Mouse (Mus musculus) ES-E14 (cell line): ENCODE data around the gene Zfp128. TPM values are rescaled to one million over a fixed set of nuclear protein-coding genes. Genes with fewer than 3 reads are reported as not detected.

ENCODE experiments used
- DNase-seq: peaks from one replicate; pipeline ENCODE4 v3.0.0-alpha.2; 2013; ENCODE audit warnings: low read depth, low spot score
- H3K27ac ChIP-seq: 2 replicates; pipeline ENCODE4 v1.5.1; 2012; ENCODE audit warnings: low read depth, mild to moderate bottlenecking, low read length, moderate library complexity, mixed read lengths; ENCODE audit not compliant: poor library complexity, insufficient read depth, severe bottlenecking
- H3K36me3 ChIP-seq: 2 replicates; pipeline ENCODE4 v1.6.1; 2012; ENCODE audit warnings: mild to moderate bottlenecking, low read length, moderate library complexity, mixed read lengths; ENCODE audit not compliant: control insufficient read depth, poor library complexity, insufficient read depth, severe bottlenecking
- H3K4me1 ChIP-seq, 2 experiments: fragments of 150-350 bp in 1 of 2; sonication (generic) in 1 of 2; 2 replicates each; pipeline ENCODE4 v1.6.1; 2012; ENCODE audit warnings: low read length in 2 of 2, mild to moderate bottlenecking in 1 of 2, mixed read lengths in 1 of 2; ENCODE audit not compliant: control insufficient read depth in 2 of 2, insufficient read depth in 2 of 2, poor library complexity in 1 of 2
- H3K4me3 ChIP-seq, 2 experiments: fragments of 150-350 bp in 1 of 2; sonication (generic) in 1 of 2; 2 replicates each; pipeline ENCODE4 v1.5.1; 2012; ENCODE audit warnings: low read length in 2 of 2, low read depth in 1 of 2, mild to moderate bottlenecking in 1 of 2, mixed read lengths in 1 of 2; ENCODE audit not compliant: insufficient read depth in 1 of 2, poor library complexity in 1 of 2, severe bottlenecking in 1 of 2
- H3K9ac ChIP-seq: 2 replicates; pipeline ENCODE4 v1.6.1; 2012; ENCODE audit warnings: low read depth, mild to moderate bottlenecking, low read length, mixed read lengths; ENCODE audit not compliant: poor library complexity, insufficient read depth, severe bottlenecking
- H3K9me3 ChIP-seq: fragments of 150-350 bp; sonication (generic); 2 replicates; pipeline ENCODE4 v1.6.1; 2012; ENCODE audit warnings: low read depth, mild to moderate bottlenecking, low read length; ENCODE audit not compliant: control insufficient read depth, insufficient read depth
- CHD2 ChIP-seq: IDR thresholded peaks from 2 replicates; pipeline ENCODE4 v1.6.1; 2014; ENCODE audit warnings: mild to moderate bottlenecking, low read depth, low read length, inconsistent platforms
- HCFC1 ChIP-seq: IDR thresholded peaks from 2 replicates; pipeline ENCODE4 v1.6.1; 2012; ENCODE audit warnings: low read length, inconsistent platforms, borderline replicate concordance; ENCODE audit not compliant: insufficient read depth
- MAFK ChIP-seq: IDR thresholded peaks from 2 replicates; pipeline ENCODE4 v1.6.1; 2014; ENCODE audit warnings: mild to moderate bottlenecking, low read depth, low read length, inconsistent platforms; ENCODE audit not compliant: insufficient read depth
- ZC3H11A ChIP-seq: IDR thresholded peaks from 2 replicates; pipeline ENCODE4 v1.6.1; 2012; ENCODE audit warnings: low read depth, mild to moderate bottlenecking, inconsistent platforms, low read length, borderline replicate concordance
- ZNF384 ChIP-seq: IDR thresholded peaks from 2 replicates; pipeline ENCODE4 v1.6.1; 2012; ENCODE audit warnings: low read depth, low read length, inconsistent platforms
- in situ Hi-C, 2 experiments: fragments of 600-800 bp; cut with MboI; formaldehyde crosslinking; loops; one replicate each; pipeline ENCODE4 v1.15.1; 2025; ENCODE audit warnings: low sequenced_read_pairs in 2 of 2, inconsistent platforms in 1 of 2; ENCODE audit not compliant: unreplicated experiment in 2 of 2
- total RNA-seq: library from RNA; depleted of rRNA; stranded (reverse); fragments of 300-350 nt; gene quantifications from 2 replicates; pipeline ENCODE4 v1.2.3, GENCODE M21; 2012; rRNA removed

Gene Zfp128
- total RNA-seq: 1.4 and 1.8 TPM in 2 replicates

- Histone ChIP-seq H3K4me3 (peak within 1 kb of the TSS; percentile 69 to 92), H3K9ac (peak within 1 kb of the TSS; percentile 58; the same call in 1 of the 2 replicates), H3K27ac (no peak within 1 kb of the TSS), H3K4me1 (peaks cover 0 to 8% of the 10 kb centered on the region in 2 experiments; a peak in 1 of 4 replicates), H3K36me3 (peaks cover 2% of the 10 kb centered on the region; the same call in 1 of the 2 replicates), H3K9me3 (no peaks in the 10 kb centered on the region)
- DNase-seq: peak; percentile 83
- peak; percentile 53; the same call in 1 of the 2 replicates for TF ChIP-seq CHD2
- TF ChIP-seq HCFC1: peak; percentile 91
- TF ChIP-seq MAFK: no peak
- TF ChIP-seq ZNF384: no peak
- in situ Hi-C loops: no loop called here
Measured at GRCm38 (mm10) chr7:12880911-12881660, at the start of gene Zfp128. Zfp128 (plus strand) TSS chr7:12881177.

DNA sequence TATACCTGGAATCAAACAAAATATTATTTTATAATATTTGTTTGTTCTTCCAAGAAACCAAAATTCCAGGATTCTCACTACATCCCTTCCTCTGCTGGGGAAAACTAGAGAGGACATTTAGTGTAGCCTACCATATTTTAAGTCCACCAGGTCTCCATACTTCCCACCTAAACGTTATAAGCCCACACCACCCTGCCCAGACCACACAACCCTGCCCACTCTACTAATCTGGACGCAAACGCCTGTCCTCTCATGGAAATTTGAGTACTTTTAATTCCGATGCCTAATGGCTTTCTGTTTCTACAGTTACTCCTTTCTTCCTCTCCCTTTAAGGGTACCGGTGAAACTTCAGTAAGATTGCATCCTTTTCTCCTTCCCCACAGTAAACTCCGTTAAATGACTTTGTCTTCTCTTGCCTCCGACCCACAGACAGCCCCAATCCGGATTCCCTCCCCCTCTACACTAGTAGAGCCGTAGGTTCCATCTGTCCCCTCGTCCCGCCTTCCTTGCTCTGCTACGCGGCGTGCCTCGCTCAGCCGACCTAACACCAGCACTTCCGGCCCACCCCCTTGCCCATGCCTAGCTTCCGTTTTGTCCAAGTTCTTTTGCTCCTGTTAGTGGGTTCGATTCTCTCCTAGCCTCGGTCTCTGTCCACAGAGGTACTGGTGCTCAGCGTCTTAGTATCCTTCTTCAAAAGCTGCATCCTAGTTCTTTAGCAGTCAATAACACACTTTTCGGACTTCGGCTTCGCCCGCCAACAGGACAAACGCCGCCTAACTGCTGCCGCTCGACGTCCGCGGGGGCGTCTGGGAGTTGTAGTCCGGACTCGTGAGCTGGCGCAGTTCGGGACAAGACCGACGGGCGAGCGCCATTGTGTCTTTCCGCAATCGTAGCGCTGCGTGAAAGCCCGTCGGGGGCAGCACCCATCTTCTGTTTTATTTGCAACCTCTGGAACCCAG is 46.5 kb upstream of the Zfp128 start, which contains the start of gene Zfp110:
Gene Zfp110 (plus strand): TSS at position 600 of the 959 bp plus-strand sequence.
- H3K27ac ChIP-seq: peak within 1 kb of the TSS; percentile 88

GRCm38 (mm10) chr7:12835193-12835671 is 45.7 kb upstream of the Zfp128 start:
- no peak for DNase-seq
- H3K9ac ChIP-seq: peak overlapping the region; percentile 90
- H3K27ac ChIP-seq: peak overlapping the region; percentile 88
- peak overlapping the region; percentile 91 to 98 for H3K4me3 ChIP-seq
- in situ Hi-C loops: no loop called here
- no peaks in the 10 kb centered on the region for H3K9me3 ChIP-seq
- TF ChIP-seq MAFK: no peak
- TF ChIP-seq CHD2: no peak
- no peak for TF ChIP-seq ZNF384
- no peak for TF ChIP-seq HCFC1
- TF ChIP-seq ZC3H11A: no peak
- peaks cover 0 to 5% of the 10 kb centered on the region in 2 experiments; a peak in 2 of 4 replicates for H3K4me1 ChIP-seq
- peaks cover 12% of the 10 kb centered on the region for H3K36me3 ChIP-seq

More for the DNA sequence above, 46.5 kb upstream of the Zfp128 start, which contains the start of gene Zfp110:
- peak within 1 kb of the TSS; percentile 90 for H3K9ac ChIP-seq
- in situ Hi-C loops: no loop called here
- H3K36me3 ChIP-seq: peaks cover 8% of the 10 kb centered on the region
- H3K4me3 ChIP-seq: peak within 1 kb of the TSS; percentile 91 to 98
- H3K4me1 ChIP-seq: peaks cover 0 to 5% of the 10 kb centered on the region in 2 experiments; a peak in 2 of 4 replicates
- H3K9me3 ChIP-seq: no peaks in the 10 kb centered on the region
- peak; percentile 93 for DNase-seq
- 0 out of 2 replicates have a peak, but pooled peaks have one; percentile 19 for TF ChIP-seq CHD2
- TF ChIP-seq ZNF384: no peak
- TF ChIP-seq HCFC1: peak; percentile 93

GRCm38 (mm10) chr7:12835779-12836178 is 45.2 kb upstream of the Zfp128 start:
- DNase-seq: no peak
- Histone ChIP-seq H3K9ac (peak overlapping the region; percentile 90; the same call in 1 of the 2 replicates), H3K27ac (no peak overlapping the region), H3K36me3 (peaks cover 13% of the 10 kb centered on the region), H3K4me3 (peak overlapping the region; percentile 91 to 98), H3K4me1 (peaks cover 0 to 5% of the 10 kb centered on the region in 2 experiments; a peak in 2 of 4 replicates), H3K9me3 (no peaks in the 10 kb centered on the region)
- in situ Hi-C loops: no loop called here
- TF ChIP-seq ZNF384 (no peak), HCFC1 (no peak), MAFK (no peak), ZC3H11A (no peak), CHD2 (no peak)
